Mouse (Mus musculus) forebrain, embryonic 11.5 days (tissue): ENCODE data around the gene Edem3. TPM values are rescaled to one million over a fixed set of nuclear protein-coding genes. Genes with fewer than 3 reads are reported as not detected.

Experiments used
- ATAC-seq: fragments of 200-750 bp; cut with Nextera tagmentation; replicated peaks from 2 replicates; pipeline ENCODE4 v1.8.0; 2017; ENCODE audit warnings: moderate TSS enrichment; ENCODE audit not compliant: low FRiP score
- DNase-seq: peaks from one replicate; pipeline ENCODE4 v3.0.0-alpha.2; 2017; ENCODE audit warnings: low spot score
- H3K27ac ChIP-seq: fragments of 300-500 bp; sonication (generic); 2 replicates; pipeline ENCODE4 v1.5.1; 2014; ENCODE audit warnings: low read depth, low read length
- H3K27me3 ChIP-seq: fragments of 300-500 bp; sonication (generic); 2 replicates; pipeline ENCODE4 v1.6.1; 2014; ENCODE audit warnings: mild to moderate bottlenecking, low read length, mixed read lengths; ENCODE audit not compliant: control insufficient read depth, insufficient read depth
- H3K36me3 ChIP-seq: fragments of 300-500 bp; sonication (generic); 2 replicates; pipeline ENCODE4 v1.6.1; 2014; ENCODE audit warnings: mild to moderate bottlenecking, low read length, moderate library complexity, mixed read lengths; ENCODE audit not compliant: control insufficient read depth, insufficient read depth
- H3K4me1 ChIP-seq: fragments of 300-500 bp; sonication (generic); replicated peaks from 2 replicates; pipeline ENCODE4 v1.6.1; 2014; ENCODE audit warnings: low read length, mixed read lengths; ENCODE audit not compliant: control insufficient read depth, insufficient read depth
- H3K4me2 ChIP-seq: fragments of 300-500 bp; sonication (generic); 2 replicates; pipeline ENCODE4 v1.6.1; 2014; ENCODE audit warnings: low read depth, mild to moderate bottlenecking, low read length, moderate library complexity, mixed read lengths; ENCODE audit not compliant: severe bottlenecking
- H3K4me3 ChIP-seq: fragments of 300-500 bp; sonication (generic); 2 replicates; pipeline ENCODE4 v1.5.1; 2014; ENCODE audit warnings: low read depth, low read length
- H3K9ac ChIP-seq: fragments of 300-500 bp; sonication (generic); 2 replicates; pipeline ENCODE4 v1.6.1; 2014; ENCODE audit warnings: low read length
- H3K9me3 ChIP-seq: fragments of 300-500 bp; sonication (generic); 2 replicates; pipeline ENCODE4 v1.6.1; 2016; ENCODE audit warnings: low read length, mixed read lengths; ENCODE audit not compliant: control insufficient read depth
- WGBS: fragments of 180-500 bp; shearing (Covaris S2); extraction: QIAGEN DNeasy Blood & Tissue Kit; methylation state at CpG from one replicate; pipeline ENCODE4 v1.1.7; 2014; 5-methylcytosine and 5-hydroxymethylcytosine counted together
- polyA plus RNA-seq: library from polyadenylated mRNA; unstranded; fragments of >200 nt; fragmentation: Nextera tagmentation; extraction: Ambion mirVana; gene quantifications from 2 replicates; pipeline ENCODE4 v1.2.1, GENCODE M21; 2014

The Edem3 gene
- polyA plus RNA-seq, 1 experiment from 2014 or later = 23.0 TPM

GRCm38 (mm10) chr1:151713622-151714021, 41.5 kb upstream of the Edem3 start:
- no peaks in the 10 kb centered on the region for H3K27me3 ChIP-seq
- H3K9me3 ChIP-seq = no peaks in the 10 kb centered on the region
- H3K4me3 ChIP-seq = no peak overlapping the region
- H3K4me2 ChIP-seq = no peak overlapping the region
- no peak for DNase-seq
- ATAC-seq = no peak
- H3K36me3 ChIP-seq = no peaks in the 10 kb centered on the region
- no peak overlapping the region for H3K27ac ChIP-seq
- H3K4me1 ChIP-seq = 0 out of 2 replicates have a peak, but pooled peaks cover 2% of the 10 kb centered on the region
- no peak overlapping the region for H3K9ac ChIP-seq

GRCm38 (mm10) chr1:151716024-151716710, 39.0 kb upstream of the Edem3 start:
- Histone ChIP-seq H3K36me3 (no peaks in the 10 kb centered on the region), H3K27ac (no peak overlapping the region), H3K9ac (no peak overlapping the region), H3K4me1 (0 out of 2 replicates have a peak, but pooled peaks cover 2% of the 10 kb centered on the region), H3K4me2 (no peak overlapping the region), H3K27me3 (no peaks in the 10 kb centered on the region), H3K4me3 (no peak overlapping the region), H3K9me3 (no peaks in the 10 kb centered on the region)
- DNase-seq (no peak), ATAC-seq (no peak)
- WGBS = 77% methylated on average over 11 of the region's 11 CpGs

DNA sequence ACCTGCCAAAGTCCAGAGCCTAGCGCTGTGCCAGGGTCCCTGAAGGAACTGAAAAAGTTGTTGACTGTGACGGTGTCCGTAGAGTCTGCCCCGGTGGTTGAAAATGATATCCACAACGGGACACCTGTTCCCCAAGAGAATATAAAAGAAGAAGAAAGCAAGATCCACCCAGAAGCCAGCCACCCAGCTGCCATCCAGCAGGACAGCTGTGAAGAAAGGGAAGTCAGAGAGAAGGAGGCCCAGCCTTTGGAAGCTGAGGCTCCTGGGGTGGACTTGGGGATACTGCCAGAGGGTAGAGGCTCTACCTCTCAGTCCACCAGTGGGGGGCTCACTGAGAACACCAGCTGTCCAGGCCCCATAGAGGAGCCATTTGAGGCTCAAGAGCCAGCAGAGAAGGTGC, 37.5 kb upstream of the Edem3 start:
- Histone ChIP-seq H3K9ac (no peak overlapping the region), H3K27ac (no peak overlapping the region), H3K9me3 (no peaks in the 10 kb centered on the region), H3K36me3 (no peaks in the 10 kb centered on the region), H3K4me1 (0 out of 2 replicates have a peak, but pooled peaks cover 2% of the 10 kb centered on the region), H3K4me3 (no peak overlapping the region), H3K4me2 (no peak overlapping the region), H3K27me3 (no peaks in the 10 kb centered on the region)
- ATAC-seq (no peak), DNase-seq (no peak)
- WGBS = 95% methylated on average over 5 of the region's 5 CpGs

DNA sequence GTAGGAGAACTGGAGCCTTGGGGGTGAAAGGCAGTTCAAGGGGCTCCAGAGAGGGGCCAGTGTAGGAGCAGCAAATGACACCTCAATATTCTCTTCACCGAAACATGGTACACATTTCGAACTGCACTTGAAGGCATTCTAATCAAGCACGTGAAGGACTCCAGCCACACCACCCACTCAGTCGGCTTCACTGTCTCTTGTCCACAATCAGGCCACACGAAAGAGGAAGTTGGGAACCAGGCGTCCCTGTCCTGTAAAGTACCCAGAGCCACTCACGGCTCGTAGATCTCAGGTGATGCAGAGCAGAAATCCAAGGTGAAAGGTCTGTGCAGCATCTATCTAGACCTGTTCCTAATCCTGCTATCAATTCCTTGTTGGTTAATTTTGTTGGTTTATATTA, 36.6 kb upstream of the Edem3 start:
- no peak for ATAC-seq
- H3K27me3 ChIP-seq = no peaks in the 10 kb centered on the region
- H3K9me3 ChIP-seq = no peaks in the 10 kb centered on the region
- no peak overlapping the region for H3K4me2 ChIP-seq
- no peak overlapping the region for H3K27ac ChIP-seq
- H3K9ac ChIP-seq = no peak overlapping the region
- no peak overlapping the region for H3K4me3 ChIP-seq
- DNase-seq = no peak
- H3K36me3 ChIP-seq = no peaks in the 10 kb centered on the region
- 88% methylated on average over 8 of the region's 8 CpGs for WGBS
- 0 out of 2 replicates have a peak, but pooled peaks cover 2% of the 10 kb centered on the region for H3K4me1 ChIP-seq

- H3K27ac ChIP-seq = no peak overlapping the region
- DNase-seq = no peak
- H3K4me1 ChIP-seq = 0 out of 2 replicates have a peak, but pooled peaks cover 2% of the 10 kb centered on the region
- no peak for ATAC-seq
- no peaks in the 10 kb centered on the region for H3K36me3 ChIP-seq
- H3K9me3 ChIP-seq = no peaks in the 10 kb centered on the region
- H3K4me2 ChIP-seq = no peak overlapping the region
- 91% methylated on average over 5 of the region's 5 CpGs for WGBS
- H3K27me3 ChIP-seq = no peaks in the 10 kb centered on the region
- no peak overlapping the region for H3K9ac ChIP-seq
- no peak overlapping the region for H3K4me3 ChIP-seq
These were observed 35.3 kb upstream of the Edem3 start for GRCm38 (mm10) chr1:151719911-151720310.

DNA sequence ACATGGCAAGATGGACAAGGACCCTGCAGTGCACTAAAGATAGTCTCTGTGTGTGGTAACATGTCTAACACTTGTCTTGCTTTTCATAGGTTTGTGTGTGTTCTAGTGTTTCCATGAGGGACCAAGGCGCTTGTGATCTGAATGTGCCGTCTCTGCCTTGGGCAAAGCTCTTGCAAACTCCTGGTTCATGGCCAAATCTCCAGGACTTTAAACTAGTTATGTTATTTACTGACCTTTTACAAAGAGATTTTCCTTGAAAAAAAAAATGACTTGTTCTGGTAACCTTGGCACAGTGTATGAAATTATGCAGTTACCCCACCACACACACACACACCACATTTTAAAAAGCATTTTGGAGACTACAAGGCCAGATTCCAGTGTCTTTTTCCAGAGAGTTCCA, 34.6 kb upstream of the Edem3 start:
- ATAC-seq (no peak), DNase-seq (no peak)

GRCm38 (mm10) chr1:151721357-151721983, 33.7 kb upstream of the Edem3 start:
- ATAC-seq (no peak), DNase-seq (no peak)
- Histone ChIP-seq H3K4me2 (no peak overlapping the region), H3K4me1 (no peaks in the 10 kb centered on the region), H3K36me3 (no peaks in the 10 kb centered on the region), H3K27ac (no peak overlapping the region), H3K4me3 (no peak overlapping the region), H3K9ac (no peak overlapping the region), H3K27me3 (no peaks in the 10 kb centered on the region), H3K9me3 (no peaks in the 10 kb centered on the region)
- 88% methylated on average over 10 of the region's 10 CpGs for WGBS

More for the DNA sequence above, 34.6 kb upstream of the Edem3 start:
- Histone ChIP-seq H3K4me1 (0 out of 2 replicates have a peak, but pooled peaks cover 2% of the 10 kb centered on the region), H3K9ac (no peak overlapping the region), H3K9me3 (no peaks in the 10 kb centered on the region), H3K4me3 (no peak overlapping the region), H3K27me3 (no peaks in the 10 kb centered on the region), H3K27ac (no peak overlapping the region), H3K4me2 (no peak overlapping the region), H3K36me3 (no peaks in the 10 kb centered on the region)
- 97% methylated on average over 2 of the region's 2 CpGs for WGBS

GRCm38 (mm10) chr1:151723771-151724170, 31.4 kb upstream of the Edem3 start:
- ATAC-seq = no peak
- DNase-seq = no peak

GRCm38 (mm10) chr1:151725590-151725989, 29.6 kb upstream of the Edem3 start:
- ATAC-seq (no peak), DNase-seq (no peak)
- Histone ChIP-seq H3K4me1 (no peaks in the 10 kb centered on the region), H3K27ac (no peak overlapping the region), H3K9me3 (no peaks in the 10 kb centered on the region), H3K4me3 (no peak overlapping the region), H3K27me3 (no peaks in the 10 kb centered on the region), H3K4me2 (no peak overlapping the region), H3K9ac (no peak overlapping the region), H3K36me3 (no peaks in the 10 kb centered on the region)
- 84% methylated on average over 2 of the region's 2 CpGs for WGBS

More at GRCm38 (mm10) chr1:151723771-151724170, 31.4 kb upstream of the Edem3 start:
- no peaks in the 10 kb centered on the region for H3K27me3 ChIP-seq
- H3K27ac ChIP-seq = no peak overlapping the region
- H3K4me2 ChIP-seq = no peak overlapping the region
- 93% methylated on average over 4 of the region's 4 CpGs for WGBS
- no peaks in the 10 kb centered on the region for H3K9me3 ChIP-seq
- no peaks in the 10 kb centered on the region for H3K4me1 ChIP-seq
- H3K9ac ChIP-seq = no peak overlapping the region
- no peaks in the 10 kb centered on the region for H3K36me3 ChIP-seq
- no peak overlapping the region for H3K4me3 ChIP-seq
